Mouse (Mus musculus): ENCODE data around the gene Ndufs7. TPM values are rescaled to one million over a fixed set of nuclear protein-coding genes. Genes with fewer than 3 reads are reported as not detected.

The Ndufs7 gene
- total and polyA plus RNA-seq, 3 experiments, result 377 to 458 TPM; not detected in 1

GRCm38 (mm10) chr10:80271870-80272585 is 23.1 kb downstream of the Ndufs7 start:
- no peaks in the 10 kb centered on the region for H3K9me3 ChIP-seq (replicated peaks; ENCODE audit: insufficient read depth, low read length)
- TF ChIP-seq NRF1 (IDR thresholded peaks at IDR 0.05; ENCODE audit: insufficient read depth, low read depth, low read length, poor library complexity, severe bottlenecking), result no peak
- no peak for TF ChIP-seq POLR2A (IDR thresholded peaks at IDR 0.05; ENCODE audit: control insufficient read depth in 1 of 2, insufficient read depth in 1 of 2, low read depth in 1 of 2, low read length in 2 of 2, poor library complexity in 1 of 2)
- no peak for TF ChIP-seq MEF2A (IDR thresholded peaks at IDR 0.05; ENCODE audit: extremely low read depth, insufficient replicate concordance, low read depth, low read length, poor library complexity, severe bottlenecking)
- no peak for DNase-seq (ENCODE audit: low read depth, low spot score)
- peaks cover 4 to 9% of the 10 kb centered on the region in 2 experiments for H3K36me3 ChIP-seq (ENCODE audit: control insufficient read depth in 1 of 2, insufficient read depth in 2 of 2, low read length in 2 of 2)
- no peak overlapping the region for H3K4me3 ChIP-seq (ENCODE audit: control insufficient read depth in 1 of 2, insufficient read depth in 1 of 2, low read depth in 2 of 2, low read length in 2 of 2)
- peaks cover 3 to 9% of the 10 kb centered on the region in 2 experiments; a peak in 2 of 4 replicates for H3K4me1 ChIP-seq (ENCODE audit: control insufficient read depth in 1 of 2, insufficient read depth in 2 of 2, low read length in 2 of 2)
- H3K27me3 ChIP-seq (ENCODE audit: control insufficient read depth in 1 of 2, insufficient read depth in 2 of 2, low read length in 2 of 2), result no peaks in the 10 kb centered on the region
- no peak overlapping the region for H3K27ac ChIP-seq (ENCODE audit: control insufficient read depth, low read depth, low read length)
- H3K79me2 ChIP-seq (ENCODE audit: control insufficient read depth, insufficient read depth, low read length, poor library complexity), result peaks cover 62% of the 10 kb centered on the region
- no peak overlapping the region for H3K9ac ChIP-seq (ENCODE audit: control insufficient read depth, low read depth, low read length, poor library complexity, severe bottlenecking)

- H3K79me2 ChIP-seq (ENCODE audit: control insufficient read depth, insufficient read depth, low read length, poor library complexity), result peaks cover 45% of the 10 kb centered on the region
- no peaks in the 10 kb centered on the region for H3K27me3 ChIP-seq (ENCODE audit: control insufficient read depth in 1 of 2, insufficient read depth in 2 of 2, low read length in 2 of 2)
- DNase-seq (ENCODE audit: low read depth, low spot score), result no peak
- no peak overlapping the region for H3K9ac ChIP-seq (ENCODE audit: control insufficient read depth, low read depth, low read length, poor library complexity, severe bottlenecking)
- no peaks in the 10 kb centered on the region for H3K9me3 ChIP-seq (replicated peaks; ENCODE audit: insufficient read depth, low read length)
- peaks cover 3 to 5% of the 10 kb centered on the region in 2 experiments; a peak in 3 of 4 replicates for H3K36me3 ChIP-seq (ENCODE audit: control insufficient read depth in 1 of 2, insufficient read depth in 2 of 2, low read length in 2 of 2)
- no peak overlapping the region for H3K4me3 ChIP-seq (ENCODE audit: control insufficient read depth in 1 of 2, insufficient read depth in 1 of 2, low read depth in 2 of 2, low read length in 2 of 2)
- H3K27ac ChIP-seq (ENCODE audit: control insufficient read depth, low read depth, low read length), result no peak overlapping the region
- TF ChIP-seq CTCF (IDR thresholded peaks at IDR 0.05 in 2 of 3, conservative IDR thresholded peaks at IDR 0.05 in 1 of 3; ENCODE audit: control insufficient read depth in 1 of 3, insufficient read depth in 1 of 3, low read depth in 2 of 3, low read length in 3 of 3, poor library complexity in 1 of 3, severe bottlenecking in 1 of 3) (no peak), MAZ (IDR thresholded peaks at IDR 0.05; ENCODE audit: low read depth, low read length) (no peak), POLR2AphosphoS2 (IDR thresholded peaks at IDR 0.05; ENCODE audit: low read length) (no peak), SMC3 (IDR thresholded peaks at IDR 0.05; ENCODE audit: low read depth, low read length) (no peak), ETS1 (IDR thresholded peaks at IDR 0.05; ENCODE audit: low read depth, low read length) (no peak), MYC (IDR thresholded peaks at IDR 0.05; ENCODE audit: low read depth, low read length) (no peak), NELFE (IDR thresholded peaks at IDR 0.05; ENCODE audit: low read depth, low read length) (no peak), MYB (IDR thresholded peaks at IDR 0.05; ENCODE audit: low read depth, low read length) (no peak), CHD1 (IDR thresholded peaks at IDR 0.05; ENCODE audit: low read depth, low read length) (no peak), RCOR1 (IDR thresholded peaks at IDR 0.05; ENCODE audit: low read depth, low read length) (no peak)
- no peaks in the 10 kb centered on the region for H3K4me1 ChIP-seq (ENCODE audit: control insufficient read depth in 1 of 2, insufficient read depth in 2 of 2, low read length in 2 of 2)
Observed at GRCm38 (mm10) chr10:80273847-80274246, 24.9 kb downstream of the Ndufs7 start.

GRCm38 (mm10) chr10:80276238-80276637 is 27.3 kb downstream of the Ndufs7 start:
- no peak for DNase-seq (ENCODE audit: low read depth, low spot score)
- H3K4me1 ChIP-seq (ENCODE audit: control insufficient read depth in 1 of 2, insufficient read depth in 2 of 2, low read length in 2 of 2), result no peaks in the 10 kb centered on the region
- H3K27me3 ChIP-seq (ENCODE audit: control insufficient read depth in 1 of 2, insufficient read depth in 2 of 2, low read length in 2 of 2), result no peaks in the 10 kb centered on the region
- H3K79me2 ChIP-seq (ENCODE audit: control insufficient read depth, insufficient read depth, low read length, poor library complexity), result peaks cover 24% of the 10 kb centered on the region
- no peak overlapping the region for H3K4me3 ChIP-seq (ENCODE audit: control insufficient read depth in 1 of 2, insufficient read depth in 1 of 2, low read depth in 2 of 2, low read length in 2 of 2)
- TF ChIP-seq MAX (IDR thresholded peaks at IDR 0.05; ENCODE audit: low read length) (no peak), BHLHE40 (IDR thresholded peaks at IDR 0.05; ENCODE audit: borderline replicate concordance, low read depth, low read length) (no peak), RCOR1 (IDR thresholded peaks at IDR 0.05; ENCODE audit: low read depth, low read length) (no peak), TBP (IDR thresholded peaks at IDR 0.05; ENCODE audit: low read depth, low read length) (no peak), ZKSCAN1 (IDR thresholded peaks at IDR 0.05; ENCODE audit: low read depth, low read length) (no peak), SIN3A (IDR thresholded peaks at IDR 0.05; ENCODE audit: low read length) (no peak), CHD1 (IDR thresholded peaks at IDR 0.05; ENCODE audit: low read depth, low read length) (no peak), USF2 (IDR thresholded peaks at IDR 0.05; ENCODE audit: borderline replicate concordance in 1 of 2, insufficient read depth in 1 of 2, low read depth in 1 of 2, low read length in 2 of 2) (no peak), TCF12 (IDR thresholded peaks at IDR 0.05; ENCODE audit: low read depth, low read length) (no peak), ZNF384 (IDR thresholded peaks at IDR 0.05; ENCODE audit: low read depth, low read length) (no peak), ZMIZ1 (IDR thresholded peaks at IDR 0.05; ENCODE audit: low read depth, low read length) (no peak)
- H3K9ac ChIP-seq (ENCODE audit: control insufficient read depth, low read depth, low read length, poor library complexity, severe bottlenecking), result no peak overlapping the region
- no peaks in the 10 kb centered on the region for H3K9me3 ChIP-seq (replicated peaks; ENCODE audit: insufficient read depth, low read length)
- no peak overlapping the region for H3K27ac ChIP-seq (ENCODE audit: control insufficient read depth, low read depth, low read length)
- H3K36me3 ChIP-seq (ENCODE audit: control insufficient read depth in 1 of 2, insufficient read depth in 2 of 2, low read length in 2 of 2), result peaks cover 0 to 8% of the 10 kb centered on the region in 2 experiments; a peak in 2 of 4 replicates

Measured in MEL (cell line).